Mouse (Mus musculus): ENCODE measurements around the gene Myo1g. TPM values are rescaled to one million over a fixed set of nuclear protein-coding genes. Genes with fewer than 3 reads are reported as not detected.

Myo1g gene
- polyA plus RNA-seq, 1 experiment from 2014 or later: 0.59 TPM

DNA sequence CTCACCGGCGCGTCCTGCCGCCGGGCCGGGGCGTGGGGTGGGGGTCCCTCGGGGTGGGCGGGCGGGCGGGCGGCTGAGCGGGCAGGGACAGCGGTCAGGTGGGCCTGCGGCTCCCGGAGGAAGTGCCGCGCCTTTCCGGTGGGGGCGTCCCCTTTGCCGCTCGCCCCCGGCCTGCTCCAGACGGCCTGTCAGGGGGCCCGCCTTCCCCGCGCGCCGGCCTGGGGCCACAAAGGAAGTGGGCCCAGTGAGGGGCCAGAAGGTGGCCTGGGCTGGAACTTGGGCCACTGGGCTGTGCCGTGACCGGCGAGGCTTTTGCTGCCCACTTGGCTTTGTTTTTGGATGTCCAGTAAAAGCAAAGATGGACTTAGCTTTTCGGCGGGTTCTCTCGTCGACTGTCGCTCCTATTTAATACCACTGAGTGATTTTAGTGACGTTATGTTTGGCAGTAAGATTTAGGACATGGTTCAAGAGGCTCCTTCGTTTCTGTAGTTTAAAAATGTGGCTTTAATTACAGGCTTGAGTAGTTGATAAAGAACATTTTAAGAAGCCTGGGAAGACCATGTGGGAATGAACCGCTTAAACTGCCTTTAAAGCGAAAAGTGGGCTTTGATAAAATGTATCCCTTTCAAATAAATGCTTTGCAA lies 26.4 kb upstream of the Myo1g start:
- Histone ChIP-seq H3K4me3 (ENCODE audit: control insufficient read depth in 1 of 2, insufficient read depth in 1 of 2, low read depth in 1 of 2, low read length in 2 of 2) (peak overlapping the region; percentile 79 to 98), H3K27me3 (ENCODE audit: control insufficient read depth, insufficient read depth, low read length) (no peaks in the 10 kb centered on the region), H3K4me1 (ENCODE audit: control insufficient read depth in 2 of 2, insufficient read depth in 2 of 2, low read length in 2 of 2) (peaks cover 3 to 16% of the 10 kb centered on the region in 2 experiments), H3K36me3 (ENCODE audit: control insufficient read depth, insufficient read depth, low read length) (0 out of 2 replicates have a peak, but pooled peaks cover 7% of the 10 kb centered on the region), H3K9me3 (ENCODE audit: control insufficient read depth, low read length) (no peaks in the 10 kb centered on the region), H3K9ac (ENCODE audit: low read length) (peak overlapping the region; percentile 89), H3K4me2 (ENCODE audit: low read length) (peak overlapping the region; percentile 71), H3K27ac (replicated peaks in 1 of 2; ENCODE audit: control insufficient read depth in 1 of 2, insufficient read depth in 1 of 2, low read depth in 2 of 2, low read length in 2 of 2) (peak overlapping the region; percentile 96 to 97)
- under 1% methylated on average over 25 of the region's 41 CpGs for WGBS
- ATAC-seq (ENCODE audit: insufficient number of reproducible peaks, insufficient read depth, low FRiP score, low read depth): peak; percentile 75

DNA sequence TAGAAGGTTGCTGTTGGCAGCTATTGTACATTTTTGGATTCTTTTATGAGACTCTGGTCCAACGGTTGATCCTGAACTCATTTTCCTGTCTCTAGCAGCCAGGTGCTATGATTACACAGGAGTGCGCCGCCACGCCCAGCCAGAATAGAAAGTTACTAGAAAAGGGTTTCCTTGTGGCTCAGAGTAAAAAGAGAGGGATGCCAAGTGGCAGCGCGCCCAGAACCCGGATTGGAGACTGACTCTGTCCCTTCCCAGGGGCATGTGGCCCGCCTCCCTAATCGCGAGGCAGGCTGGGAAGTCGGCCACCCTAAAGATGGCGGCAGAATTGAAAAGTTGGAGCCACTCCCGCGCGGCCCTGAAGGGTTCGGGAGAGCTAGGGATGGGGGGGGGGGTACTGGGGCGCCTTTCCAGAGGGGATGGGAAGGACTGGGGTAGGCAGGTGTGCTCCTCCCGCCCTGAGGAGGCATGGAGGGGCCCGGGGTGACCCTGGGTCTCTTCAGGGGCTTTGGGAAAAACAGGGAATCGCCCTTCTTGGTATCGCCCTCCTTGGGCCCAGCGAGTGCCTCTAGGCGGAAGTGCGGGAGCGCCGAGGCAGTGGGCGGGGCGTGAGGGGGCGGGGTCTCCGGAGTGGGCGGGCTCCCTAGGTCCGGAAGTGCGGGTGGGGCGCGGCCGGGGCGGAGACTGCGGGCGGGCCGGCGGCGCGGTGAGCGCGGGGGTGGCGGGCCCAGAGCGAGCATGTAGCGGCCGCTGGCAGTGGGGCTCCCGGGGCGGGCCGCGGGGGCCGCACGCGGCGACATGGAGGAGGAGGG lies 25.6 kb upstream of the Myo1g start, which contains the start of gene Ccm2:
Gene Ccm2 (plus strand): TSS at position 683 of the 809 bp plus-strand sequence.
- Histone ChIP-seq H3K9me3 (ENCODE audit: control insufficient read depth, low read length) (no peaks in the 10 kb centered on the region), H3K4me2 (ENCODE audit: low read length) (peak within 1 kb of the TSS; percentile 71), H3K27ac (replicated peaks in 1 of 2; ENCODE audit: control insufficient read depth in 1 of 2, insufficient read depth in 1 of 2, low read depth in 2 of 2, low read length in 2 of 2) (peak within 1 kb of the TSS; percentile 96 to 97), H3K27me3 (ENCODE audit: control insufficient read depth, insufficient read depth, low read length) (no peaks in the 10 kb centered on the region), H3K9ac (ENCODE audit: low read length) (peak within 1 kb of the TSS; percentile 89), H3K4me3 (ENCODE audit: control insufficient read depth in 1 of 2, insufficient read depth in 1 of 2, low read depth in 1 of 2, low read length in 2 of 2) (peak within 1 kb of the TSS; percentile 79 to 98), H3K36me3 (ENCODE audit: control insufficient read depth, insufficient read depth, low read length) (0 out of 2 replicates have a peak, but pooled peaks cover 3% of the 10 kb centered on the region), H3K4me1 (ENCODE audit: control insufficient read depth in 2 of 2, insufficient read depth in 2 of 2, low read length in 2 of 2) (peaks cover 3 to 16% of the 10 kb centered on the region in 2 experiments)
- peak; percentile 96 for ATAC-seq (ENCODE audit: insufficient number of reproducible peaks, insufficient read depth, low FRiP score, low read depth)
- 1% methylated on average over 48 of the region's 57 CpGs for WGBS

DNA sequence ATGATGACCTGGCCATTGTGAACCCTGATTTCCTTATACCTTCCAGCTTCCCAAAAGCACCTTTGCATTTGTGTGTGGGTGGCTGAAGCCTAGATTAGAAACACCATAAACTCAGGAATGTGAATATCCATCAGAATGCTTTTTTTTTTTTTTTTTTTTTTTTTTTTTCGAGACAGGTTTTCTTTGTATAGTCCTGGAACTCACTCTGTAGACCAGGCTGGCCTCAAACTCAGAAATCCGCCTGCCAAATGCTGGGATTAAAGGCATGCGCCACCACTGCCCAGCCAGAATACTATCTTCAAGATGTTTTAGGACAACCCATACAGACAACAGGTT lies 25.1 kb upstream of the Myo1g start:
- Histone ChIP-seq H3K4me1 (ENCODE audit: control insufficient read depth in 2 of 2, insufficient read depth in 2 of 2, low read length in 2 of 2) (peaks cover 3 to 16% of the 10 kb centered on the region in 2 experiments), H3K4me2 (ENCODE audit: low read length) (peak overlapping the region; percentile 69), H3K4me3 (ENCODE audit: control insufficient read depth in 1 of 2, insufficient read depth in 1 of 2, low read depth in 1 of 2, low read length in 2 of 2) (peak overlapping the region; percentile 79 to 98), H3K27me3 (ENCODE audit: control insufficient read depth, insufficient read depth, low read length) (no peaks in the 10 kb centered on the region), H3K27ac (replicated peaks in 1 of 2; ENCODE audit: control insufficient read depth in 1 of 2, insufficient read depth in 1 of 2, low read depth in 2 of 2, low read length in 2 of 2) (peak overlapping the region; percentile 90 to 97), H3K9ac (ENCODE audit: low read length) (peak overlapping the region; percentile 89), H3K9me3 (ENCODE audit: control insufficient read depth, low read length) (no peaks in the 10 kb centered on the region), H3K36me3 (ENCODE audit: control insufficient read depth, insufficient read depth, low read length) (0 out of 2 replicates have a peak, but pooled peaks cover 3% of the 10 kb centered on the region)
- ATAC-seq (ENCODE audit: insufficient number of reproducible peaks, insufficient read depth, low FRiP score, low read depth): no peak
- 32% methylated on average over 3 of the region's 3 CpGs for WGBS

DNA sequence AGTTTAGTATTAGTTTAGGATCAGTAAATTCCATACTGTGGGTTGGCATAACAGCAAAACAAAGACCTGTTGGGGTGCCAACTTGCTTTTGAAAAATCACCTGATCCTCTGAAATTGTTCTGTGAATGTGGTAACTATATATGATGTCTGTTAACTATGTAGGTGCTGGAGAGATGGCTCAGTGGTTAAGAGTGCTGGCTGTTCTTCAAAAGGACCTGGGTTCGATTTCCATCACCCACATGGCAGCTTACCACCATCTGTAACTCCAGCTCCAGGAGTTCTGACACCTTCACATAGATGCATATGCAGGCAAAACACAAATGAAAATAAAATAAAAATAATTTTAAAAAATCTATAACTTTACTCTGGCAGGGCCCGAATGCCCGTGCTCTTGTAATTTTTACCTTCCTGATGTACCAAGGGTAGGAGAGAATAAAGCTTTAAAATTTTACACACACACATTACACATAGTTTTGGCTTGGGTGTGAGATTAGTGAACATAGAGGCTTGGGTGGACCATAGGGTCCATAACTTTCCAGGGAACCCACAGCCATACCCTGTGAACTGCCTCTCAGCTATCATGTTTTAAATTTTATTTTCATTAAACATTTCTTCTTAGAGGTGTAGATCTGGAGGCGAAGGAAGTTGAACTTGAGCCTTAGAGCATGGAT lies 24.6 kb upstream of the Myo1g start:
- 94% methylated on average over 4 of the region's 4 CpGs for WGBS
- Histone ChIP-seq H3K9ac (ENCODE audit: low read length) (no peak overlapping the region), H3K4me2 (ENCODE audit: low read length) (no peak overlapping the region), H3K9me3 (ENCODE audit: control insufficient read depth, low read length) (no peaks in the 10 kb centered on the region), H3K4me1 (ENCODE audit: control insufficient read depth in 2 of 2, insufficient read depth in 2 of 2, low read length in 2 of 2) (peaks cover 3 to 16% of the 10 kb centered on the region in 2 experiments), H3K36me3 (ENCODE audit: control insufficient read depth, insufficient read depth, low read length) (0 out of 2 replicates have a peak, but pooled peaks cover 3% of the 10 kb centered on the region), H3K27ac (replicated peaks in 1 of 2; ENCODE audit: control insufficient read depth in 1 of 2, insufficient read depth in 1 of 2, low read depth in 2 of 2, low read length in 2 of 2) (peak overlapping the region in 1 of 2 experiments; percentile 97; a peak in 2 of 4 replicates), H3K27me3 (ENCODE audit: control insufficient read depth, insufficient read depth, low read length) (no peaks in the 10 kb centered on the region), H3K4me3 (ENCODE audit: control insufficient read depth in 1 of 2, insufficient read depth in 1 of 2, low read depth in 1 of 2, low read length in 2 of 2) (no peak overlapping the region)
- ATAC-seq (ENCODE audit: insufficient number of reproducible peaks, insufficient read depth, low FRiP score, low read depth): no peak

DNA sequence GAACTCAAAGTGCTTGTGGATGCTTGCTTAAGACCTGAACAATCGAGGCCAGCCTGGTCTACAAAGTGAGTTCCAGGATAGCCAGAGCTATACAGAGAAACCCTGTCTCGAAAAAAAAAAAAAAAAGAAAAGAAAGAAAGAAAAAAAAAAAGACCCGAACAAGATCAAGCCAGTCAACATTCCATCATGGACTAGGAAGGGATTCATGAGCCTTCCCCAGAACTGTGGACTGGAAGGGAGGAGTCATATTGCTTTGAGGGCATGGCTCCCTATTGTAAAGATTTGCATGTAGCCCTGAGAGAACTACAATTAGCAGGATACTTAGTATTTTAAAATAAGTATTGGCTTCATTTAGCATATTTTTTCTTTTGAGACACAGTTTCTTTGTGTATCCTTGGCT lies 23.9 kb upstream of the Myo1g start:
- no peak for ATAC-seq (ENCODE audit: insufficient number of reproducible peaks, insufficient read depth, low FRiP score, low read depth)
- Histone ChIP-seq H3K4me3 (ENCODE audit: control insufficient read depth in 1 of 2, insufficient read depth in 1 of 2, low read depth in 1 of 2, low read length in 2 of 2) (no peak overlapping the region), H3K4me2 (ENCODE audit: low read length) (no peak overlapping the region), H3K27me3 (ENCODE audit: control insufficient read depth, insufficient read depth, low read length) (no peaks in the 10 kb centered on the region), H3K9ac (ENCODE audit: low read length) (no peak overlapping the region), H3K36me3 (ENCODE audit: control insufficient read depth, insufficient read depth, low read length) (0 out of 2 replicates have a peak, but pooled peaks cover 3% of the 10 kb centered on the region), H3K4me1 (ENCODE audit: control insufficient read depth in 2 of 2, insufficient read depth in 2 of 2, low read length in 2 of 2) (peaks cover 3 to 13% of the 10 kb centered on the region in 2 experiments), H3K9me3 (ENCODE audit: control insufficient read depth, low read length) (no peaks in the 10 kb centered on the region), H3K27ac (replicated peaks in 1 of 2; ENCODE audit: control insufficient read depth in 1 of 2, insufficient read depth in 1 of 2, low read depth in 2 of 2, low read length in 2 of 2) (no peak overlapping the region)
- 70% methylated on average over 3 of the region's 3 CpGs for WGBS

DNA sequence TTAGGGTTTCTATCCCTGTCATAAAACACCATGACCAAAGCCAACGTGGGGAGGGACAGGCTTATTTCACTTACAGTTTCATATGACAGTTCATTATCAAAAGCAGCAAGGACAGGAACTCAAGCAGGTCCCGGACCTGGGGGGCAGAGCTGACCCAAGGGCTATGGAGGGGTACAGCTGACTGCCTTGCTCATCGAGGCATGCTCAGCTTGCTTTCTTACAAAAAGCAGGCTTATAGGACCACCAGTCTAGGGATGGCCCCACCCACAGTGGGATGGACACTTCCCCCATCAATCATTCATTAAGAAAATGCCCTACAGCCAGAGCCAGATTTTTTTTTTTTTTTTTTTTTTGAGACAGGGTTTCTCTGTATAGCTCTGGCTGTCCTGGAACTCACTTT lies 10.0 kb upstream of the Myo1g start:
- 80% methylated on average over 3 of the region's 3 CpGs for WGBS
- no peak for ATAC-seq (ENCODE audit: insufficient number of reproducible peaks, insufficient read depth, low FRiP score, low read depth)

DNA sequence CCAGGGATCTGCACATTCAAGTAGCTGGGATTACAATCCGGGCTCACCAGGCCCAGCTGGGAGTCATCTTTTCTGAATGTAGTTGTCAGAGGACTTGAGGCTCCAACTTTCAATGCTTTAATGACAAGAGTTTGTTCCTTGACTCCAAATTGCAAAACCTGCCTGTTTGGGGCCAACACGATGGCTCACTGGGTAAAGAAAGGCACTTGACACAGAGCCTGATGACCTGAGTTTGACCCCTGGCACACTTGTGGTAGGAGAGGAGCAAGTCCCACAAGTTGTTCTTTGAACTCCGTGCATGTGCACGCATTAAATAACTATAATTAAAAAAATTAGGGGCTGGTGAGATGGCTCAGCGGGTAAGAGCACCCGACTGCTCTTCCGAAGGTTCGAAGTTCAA lies 9.2 kb upstream of the Myo1g start:
- Histone ChIP-seq H3K27ac (replicated peaks in 1 of 2; ENCODE audit: control insufficient read depth in 1 of 2, insufficient read depth in 1 of 2, low read depth in 2 of 2, low read length in 2 of 2) (no peak overlapping the region), H3K27me3 (ENCODE audit: control insufficient read depth, insufficient read depth, low read length) (no peaks in the 10 kb centered on the region), H3K9me3 (ENCODE audit: control insufficient read depth, low read length) (no peaks in the 10 kb centered on the region), H3K4me3 (ENCODE audit: control insufficient read depth in 1 of 2, insufficient read depth in 1 of 2, low read depth in 1 of 2, low read length in 2 of 2) (no peak overlapping the region), H3K9ac (ENCODE audit: low read length) (no peak overlapping the region), H3K36me3 (ENCODE audit: control insufficient read depth, insufficient read depth, low read length) (peaks cover 22% of the 10 kb centered on the region), H3K4me1 (ENCODE audit: control insufficient read depth in 2 of 2, insufficient read depth in 2 of 2, low read length in 2 of 2) (peaks cover 5 to 10% of the 10 kb centered on the region in 2 experiments), H3K4me2 (ENCODE audit: low read length) (no peak overlapping the region)
- no peak for ATAC-seq (ENCODE audit: insufficient number of reproducible peaks, insufficient read depth, low FRiP score, low read depth)
- 78% methylated on average over 8 of the region's 8 CpGs for WGBS

More for the DNA sequence above, 10.0 kb upstream of the Myo1g start:
- Histone ChIP-seq H3K4me1 (ENCODE audit: control insufficient read depth in 2 of 2, insufficient read depth in 2 of 2, low read length in 2 of 2) (peaks cover 5 to 10% of the 10 kb centered on the region in 2 experiments), H3K4me3 (ENCODE audit: control insufficient read depth in 1 of 2, insufficient read depth in 1 of 2, low read depth in 1 of 2, low read length in 2 of 2) (no peak overlapping the region), H3K27me3 (ENCODE audit: control insufficient read depth, insufficient read depth, low read length) (no peaks in the 10 kb centered on the region), H3K9me3 (ENCODE audit: control insufficient read depth, low read length) (no peaks in the 10 kb centered on the region), H3K36me3 (ENCODE audit: control insufficient read depth, insufficient read depth, low read length) (peaks cover 14% of the 10 kb centered on the region), H3K9ac (ENCODE audit: low read length) (no peak overlapping the region), H3K4me2 (ENCODE audit: low read length) (no peak overlapping the region), H3K27ac (replicated peaks in 1 of 2; ENCODE audit: control insufficient read depth in 1 of 2, insufficient read depth in 1 of 2, low read depth in 2 of 2, low read length in 2 of 2) (no peak overlapping the region)

Data from heart, embryonic 14.5 days (tissue).